Mouse (Mus musculus) thymus, adult 2 months (tissue): Measurements from ENCODE around the gene Ntrk1.

ENCODE experiments used
- CTCF ChIP-seq: fragments of 200-500 bp; IDR thresholded peaks from 2 replicates; pipeline ENCODE4 v1.5.1; 2012; ENCODE audit warnings: mild to moderate bottlenecking, control low read depth, low read length, moderate library complexity, borderline replicate concordance; ENCODE audit not compliant: control insufficient read depth, poor library complexity, insufficient read depth; ENCODE audit errors: extremely low read depth
- POLR2A ChIP-seq: fragments of 200-500 bp; IDR thresholded peaks from 2 replicates; pipeline ENCODE4 v1.6.1; 2012; ENCODE audit warnings: mild to moderate bottlenecking, low read length, control low read depth, moderate library complexity; ENCODE audit not compliant: control insufficient read depth, poor library complexity, insufficient read depth; ENCODE audit errors: extremely low read depth

GRCm38 (mm10) chr3:87812413-87812812, 17.5 kb upstream of the Ntrk1 start:
- no peak for TF ChIP-seq CTCF
- TF ChIP-seq POLR2A = no peak
